Mouse (Mus musculus): ENCODE results near the gene Gsn.

DNA sequence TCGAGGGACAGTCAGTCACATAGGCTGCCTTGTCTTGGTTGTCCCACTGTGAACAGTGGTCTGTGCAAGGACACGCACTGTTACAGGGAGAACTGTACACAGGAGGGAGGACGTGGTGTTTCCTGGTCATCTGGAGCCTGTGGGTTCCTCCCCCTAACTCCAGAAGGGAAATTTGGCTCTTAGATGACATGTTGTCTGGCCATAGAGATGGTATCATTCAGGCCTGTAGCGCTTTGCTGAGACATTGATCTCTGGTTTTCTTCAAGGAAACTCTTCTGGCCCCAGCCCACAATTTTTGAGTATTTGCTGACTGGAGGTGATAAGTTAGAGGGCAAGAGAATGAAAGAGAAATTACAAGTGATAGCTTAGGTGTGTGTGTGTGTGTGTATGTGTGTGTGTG, 2.4 kb downstream of the Gsn start:
- TF ChIP-seq CTCF (conservative IDR thresholded peaks at IDR 0.05; ENCODE audit: low read length) (no peak), POU5F1 (IDR thresholded peaks at IDR 0.05; ENCODE audit: borderline replicate concordance, low read length) (no peak)
